Comparison of ENCODE assay signal across 19 mouse cellular contexts in the genomic region with DNA sequence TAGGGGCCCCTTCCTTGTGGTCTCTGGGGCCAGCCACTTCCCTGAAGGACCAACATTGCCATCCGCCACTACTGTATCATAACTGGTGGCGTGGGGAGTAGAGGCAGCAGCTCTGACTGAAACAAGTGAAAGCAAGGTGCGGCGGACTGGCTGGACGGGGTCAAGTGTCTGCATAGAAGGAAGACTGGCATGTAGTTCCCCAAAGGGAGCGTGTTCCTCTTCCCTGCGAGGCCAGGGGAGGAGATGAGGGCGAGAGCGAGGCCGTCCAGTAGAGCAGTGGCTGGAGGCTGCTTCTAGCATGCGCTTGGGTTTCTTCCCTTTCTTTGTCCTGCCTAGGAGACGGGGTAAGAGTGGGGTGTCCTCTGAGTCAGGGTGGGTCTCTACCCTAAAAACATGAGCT. TPM values are rescaled to one million over a fixed set of nuclear protein-coding genes. Genes with fewer than 3 reads are reported as not detected.
A peak's percentile ranks its signal among the peaks of the same experiment; 100 is the strongest.
DNase-seq lines count a peak whose midpoint lies in the region; ATAC-seq and TF ChIP-seq lines count a peak whose summit lies in the region.
"Had no signal": no experiment of that assay in that cellular context is flagged by ENCODE, and none has a peak within 500 bp of the region (broad histone marks: within the 10 kb centered on the region; RNA-seq: fewer than 3 reads in every experiment).

No protein-coding gene starts in this region.

- H3K4me1 ChIP-seq in spleen, adult 2 months (ENCODE audit: control insufficient read depth, insufficient read depth, insufficient read length) = no peaks in the 10 kb centered on the region; the same call in 1 of the 2 replicates

- 0 out of 2 replicates have a peak overlapping the region, but pooled peaks have one; percentile 12 for H3K27ac ChIP-seq in spleen, adult 2 months (ENCODE audit: insufficient read depth, low read length)
- H3K27ac ChIP-seq: embryonic facial prominence, embryonic 10.5 days; forebrain, embryonic 13.5 days; gastrocnemius, adult 2 months; hindbrain, embryonic 15.5 days had no signal

- ATAC-seq in megakaryocyte, adult 5-6 weeks (ENCODE audit: poor library complexity, severe bottlenecking) = peak; percentile 87
- peak; percentile 66 for ATAC-seq in neutrophil, adult 5-6 weeks (ENCODE audit: extremely low read depth, insufficient number of reproducible peaks, low FRiP score, poor library complexity, severe bottlenecking)
- ATAC-seq in frontal cortex, adult (ENCODE audit: low TSS enrichment) = no peak
- ATAC-seq: forebrain, embryonic 13.5 days; forebrain, postnatal 0 days; intestine, embryonic 16.5 days had no signal

- no peak for TF ChIP-seq CTCF in spleen, adult 2 months (IDR thresholded peaks at IDR 0.05; ENCODE audit: extremely low read depth, insufficient read depth, insufficient read length, insufficient replicate concordance)

- TF ChIP-seq POLR2A in spleen, adult 2 months (IDR thresholded peaks at IDR 0.05; ENCODE audit: low read depth, low read length) = no peak

- intact Hi-C loops in heart, postnatal 14 days (cut with DNase I) = no loop called here

- no peaks in the 10 kb centered on the region for H3K27me3 ChIP-seq in spleen, adult 2 months (ENCODE audit: control insufficient read depth, insufficient read depth, low read length)
- H3K27me3 ChIP-seq: forebrain, embryonic 13.5 days; hindbrain, embryonic 15.5 days had no signal

- no peak overlapping the region for H3K4me3 ChIP-seq in spleen, adult 2 months (ENCODE audit: extremely low read depth, insufficient read depth, insufficient read length)
- H3K4me3 ChIP-seq: embryonic facial prominence, embryonic 10.5 days; forebrain, embryonic 13.5 days; gastrocnemius, adult 2 months; hindbrain, embryonic 15.5 days had no signal

- peak; percentile 94 for DNase-seq in heart, adult 11 months
- no peak for DNase-seq in heart, postnatal 14 days
- DNase-seq in spleen, adult 2 months (ENCODE audit: low read depth in 1 of 2, low spot score in 2 of 2) = no peak
- no peak for DNase-seq in spleen, adult 18-20 months
- DNase-seq in B cell, adult 2 months = no peak
- DNase-seq: adrenal gland, postnatal 10 days; cerebellum, adult 11-12 months; cerebellum, adult 9-10 months; cerebellum, postnatal 25 days; forebrain, postnatal 0 days; gastrocnemius, adult 2 months; heart, postnatal 10 days had no signal

- H3K36me3 ChIP-seq in spleen, adult 2 months (ENCODE audit: control insufficient read depth, insufficient read depth, low read length) = peaks cover 10% of the 10 kb centered on the region

- WGBS in spleen, adult 2 months = 72% methylated on average over 12 of the region's 12 CpGs

RNA-seq across cellular contexts. Expression of a gene that starts 42.6 kb away (rescaled TPM):
- 10 to 100 TPM; 44.9 to 54.1 TPM for total RNA-seq in heart, postnatal 14 days (2021)
- polyA plus RNA-seq in spleen, adult 2 months (2012; rRNA removed) = 29.8 and 32.4 TPM in 2 replicates
- total RNA-seq in megakaryocyte, adult 5-6 weeks (2015) = 45.0 and 49.3 TPM in 2 replicates
- 52.0 and 52.8 TPM in 2 replicates for total RNA-seq in megakaryocyte, adult 5-6 weeks (2017)
- total RNA-seq in neutrophil, adult 5-6 weeks (2017) = 54.6 and 61.9 TPM in 2 replicates
